Mouse (Mus musculus): ENCODE results near the gene Washc4.
"Not testable (repeated sequence)": the region's sequence is repeated elsewhere in the genome, so short reads cannot be mapped to it uniquely, and the experiment has no call there.

DNA sequence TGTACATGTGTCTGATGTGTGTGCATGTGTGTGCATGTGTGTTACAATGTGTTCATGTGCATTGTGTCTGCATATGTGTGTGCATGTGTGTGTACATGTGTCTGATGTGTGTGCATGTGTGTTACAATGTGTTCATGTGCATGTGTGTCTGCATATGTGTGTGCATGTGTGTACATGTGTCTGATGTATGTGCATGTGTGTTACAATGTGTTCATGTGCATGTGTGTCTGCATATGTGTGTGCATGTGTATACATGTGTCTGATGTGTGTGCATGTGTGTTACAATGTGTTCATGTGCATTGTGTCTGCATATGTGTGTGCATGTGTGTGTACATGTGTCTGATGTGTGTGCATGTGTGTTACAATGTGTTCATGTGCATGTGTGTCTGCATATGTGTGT is 19.3 kb upstream of the Washc4 start:
- not testable (repeated sequence) for TF ChIP-seq CTCF (IDR thresholded peaks at IDR 0.05; ENCODE audit: control insufficient read depth, insufficient read depth, insufficient replicate concordance, low read depth, low read length); POLR2A (IDR thresholded peaks at IDR 0.05; ENCODE audit: control insufficient read depth, low read depth, low read length)
